In the genomic region with DNA sequence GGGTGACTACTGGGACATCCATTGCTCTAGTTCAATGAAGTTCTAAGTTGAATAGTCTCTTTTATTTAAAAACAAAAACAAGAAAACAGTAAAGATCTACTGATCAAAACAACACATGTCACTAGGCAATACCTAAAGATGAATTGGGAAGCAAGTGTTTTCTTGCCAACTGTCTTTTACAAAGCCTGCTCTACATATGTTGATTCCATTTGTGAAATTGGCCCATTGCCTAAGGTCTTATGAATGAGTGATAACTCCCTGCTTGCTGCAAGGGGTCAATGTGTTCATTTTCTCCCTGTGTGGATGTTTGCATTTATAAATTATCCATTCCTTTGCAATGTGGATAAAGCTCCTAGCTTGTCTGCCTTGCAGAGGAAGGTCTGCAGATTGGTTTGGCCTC, we compare ENCODE assay signal across 19 mouse cellular contexts.
"Had no signal": no experiment of that assay in that cellular context is flagged by ENCODE, and none has a peak within 500 bp of the region (broad histone marks: within the 10 kb centered on the region; RNA-seq: fewer than 3 reads in every experiment).

No protein-coding gene starts in this region.

- H3K9ac ChIP-seq: lung, embryonic 15.5 days; midbrain, embryonic 13.5 days; midbrain, embryonic 15.5 days; neural tube, embryonic 12.5 days had no signal

- DNase-seq: lung, adult 2 months; lung, postnatal 14 days; lung, postnatal 36 days; retina, postnatal 1 day; right cerebral cortex, adult 18-20 months; right cerebral cortex, postnatal 25 days; right cerebral cortex, postnatal 4 days; spleen, adult 18-20 months; thymus, adult 18-20 months; thymus, postnatal 14 days; thymus, postnatal 36 days had no signal

- ATAC-seq: lung, postnatal 0 days; midbrain, embryonic 13.5 days; midbrain, embryonic 15.5 days had no signal

- H3K4me2 ChIP-seq: lung, embryonic 15.5 days; midbrain, embryonic 11.5 days; midbrain, embryonic 13.5 days; midbrain, embryonic 15.5 days; neural tube, embryonic 12.5 days had no signal

- H3K36me3 ChIP-seq: lung, embryonic 15.5 days; midbrain, embryonic 13.5 days; midbrain, embryonic 15.5 days; neural tube, embryonic 12.5 days had no signal

- H3K27me3 ChIP-seq: lung, embryonic 15.5 days; megakaryocyte, embryonic 14.5 days; midbrain, embryonic 13.5 days; midbrain, embryonic 15.5 days; neural tube, embryonic 12.5 days had no signal

- H3K9me3 ChIP-seq: lung, embryonic 15.5 days; midbrain, embryonic 13.5 days; midbrain, embryonic 15.5 days; neural tube, embryonic 12.5 days had no signal

- H3K4me1 ChIP-seq: lung, embryonic 15.5 days; megakaryocyte, embryonic 14.5 days; midbrain, embryonic 13.5 days; midbrain, embryonic 15.5 days; neural tube, embryonic 12.5 days had no signal

- H3K4me3 ChIP-seq: lung, embryonic 15.5 days; megakaryocyte, embryonic 14.5 days; midbrain, embryonic 13.5 days; midbrain, embryonic 15.5 days; neural tube, embryonic 12.5 days had no signal

- H3K27ac ChIP-seq: lung, embryonic 15.5 days; macrophage; midbrain, embryonic 13.5 days; midbrain, embryonic 15.5 days; neural tube, embryonic 12.5 days had no signal
